Mouse (Mus musculus): ENCODE measurements around the gene Trim59.

DNA sequence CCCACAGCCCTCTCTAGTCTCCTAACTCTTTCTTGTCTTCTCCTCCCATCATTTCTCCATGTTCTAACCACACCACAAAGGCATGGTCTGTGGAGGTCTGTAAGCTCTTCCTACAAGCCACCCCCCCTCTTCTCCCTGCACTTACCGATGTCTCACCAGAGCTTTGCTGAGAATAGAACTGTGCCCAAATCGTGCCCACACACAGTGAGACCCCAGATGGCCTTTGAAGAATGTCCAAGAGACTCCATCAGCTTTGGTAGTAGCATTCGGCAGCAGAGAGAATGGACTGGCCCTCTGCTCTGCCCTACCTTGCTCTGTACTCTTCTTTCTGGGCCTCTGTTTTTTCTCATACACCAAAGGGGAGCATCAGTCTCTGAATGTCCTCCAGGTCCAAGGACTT lies 11.3 kb upstream of the Trim59 start:
- no peak for TF ChIP-seq GATA1 (IDR thresholded peaks at IDR 0.05; ENCODE audit: borderline replicate concordance, low read length)
- TF ChIP-seq FLI1 (IDR thresholded peaks at IDR 0.05; ENCODE audit: low read length), result no peak
